Mouse (Mus musculus): ENCODE results near the gene Bspry.
"Not testable (repeated sequence)": the region's sequence is repeated elsewhere in the genome, so short reads cannot be mapped to it uniquely, and the experiment has no call there.

Gene Bspry

GRCm38 (mm10) chr4:62479937-62480708, at the start of gene Bspry:
Gene Bspry (plus strand): TSS chr4:62480053.
- DNase-seq, result peak; percentile 78

GRCm38 (mm10) chr4:62430678-62431077, 49.2 kb upstream of the Bspry start:
- DNase-seq, result no peak

- DNase-seq, result no peak
Measured at GRCm38 (mm10) chr4:62431522-62431921, 48.3 kb upstream of the Bspry start.

GRCm38 (mm10) chr4:62433939-62434870, 45.6 kb upstream of the Bspry start:
- no peak for DNase-seq

GRCm38 (mm10) chr4:62435081-62435480, 44.8 kb upstream of the Bspry start, which contains the start of gene Rnf183:
Gene Rnf183 (minus strand): TSS chr4:62435252.
- DNase-seq, result no peak

- DNase-seq, result no peak
Measured at GRCm38 (mm10) chr4:62437256-62437778, 42.5 kb upstream of the Bspry start.

- DNase-seq, result no peak
Measured at GRCm38 (mm10) chr4:62437871-62438270, 42.0 kb upstream of the Bspry start.

- no peak for DNase-seq
Measured at GRCm38 (mm10) chr4:62439793-62440192, 40.1 kb upstream of the Bspry start.

- DNase-seq, result no peak
Measured at GRCm38 (mm10) chr4:62440544-62440943, 39.3 kb upstream of the Bspry start.

- DNase-seq, result no peak
Measured at GRCm38 (mm10) chr4:62440986-62441385, 38.9 kb upstream of the Bspry start.

GRCm38 (mm10) chr4:62454995-62455394, 24.9 kb upstream of the Bspry start:
- peak; percentile 77 for DNase-seq

GRCm38 (mm10) chr4:62459081-62459480, 20.8 kb upstream of the Bspry start:
- DNase-seq, result no peak

- DNase-seq, result no peak
Measured at GRCm38 (mm10) chr4:62460348-62460747, 19.5 kb upstream of the Bspry start.

- DNase-seq, result no peak
Measured at GRCm38 (mm10) chr4:62463124-62463523, 16.7 kb upstream of the Bspry start.

GRCm38 (mm10) chr4:62468158-62468557, 11.7 kb upstream of the Bspry start:
- no peak for DNase-seq

GRCm38 (mm10) chr4:62470598-62471051, 9.2 kb upstream of the Bspry start, which contains the start of gene Wdr31:
Gene Wdr31 (minus strand): TSS chr4:62470896.
- DNase-seq, result peak; percentile 88

GRCm38 (mm10) chr4:62472071-62472470, 7.8 kb upstream of the Bspry start:
- DNase-seq, result no peak

GRCm38 (mm10) chr4:62475131-62475530, 4.7 kb upstream of the Bspry start:
- peak; percentile 47 for DNase-seq

GRCm38 (mm10) chr4:62475793-62476192, 4.1 kb upstream of the Bspry start:
- DNase-seq, result no peak

GRCm38 (mm10) chr4:62477542-62478244, 2.2 kb upstream of the Bspry start:
- no peak for DNase-seq

- not testable (repeated sequence) for DNase-seq
Measured at GRCm38 (mm10) chr4:62479593-62479936, 288 bp upstream of the Bspry start.

GRCm38 (mm10) chr4:62480709-62481605, 1.1 kb downstream of the Bspry start:
- no peak for DNase-seq
